Mouse (Mus musculus) CH12.LX (cell line): Measurements from ENCODE around the gene Mapk13.

Experiments
- EP300 ChIP-seq: IDR thresholded peaks from 2 replicates; pipeline ENCODE4 v1.6.1; 2011; ENCODE audit warnings: low read length, improper control_type of control experiment
- JUND ChIP-seq: conservative IDR thresholded peaks from 2 replicates; pipeline ENCODE4 v1.6.1; 2011; ENCODE audit warnings: low read depth, low read length, improper control_type of control experiment
- KAT2A ChIP-seq: IDR thresholded peaks from 2 replicates; pipeline ENCODE4 v1.6.1; 2012; ENCODE audit warnings: low read length, improper control_type of control experiment, inconsistent platforms; ENCODE audit not compliant: insufficient replicate concordance
- POLR2A ChIP-seq: IDR thresholded peaks from 2 replicates; pipeline ENCODE4 v1.6.1; 2011; ENCODE audit warnings: low read depth, mild to moderate bottlenecking, improper control_type of control experiment, low read length
- UBTF ChIP-seq: IDR thresholded peaks from 2 replicates; pipeline ENCODE4 v1.6.1; 2012; ENCODE audit warnings: low read depth, mild to moderate bottlenecking, inconsistent platforms, low read length, improper control_type of control experiment, moderate library complexity
- USF2 ChIP-seq: conservative IDR thresholded peaks from 2 replicates; pipeline ENCODE4 v1.6.1; 2011; ENCODE audit warnings: low read depth, low read length, improper control_type of control experiment
- ZMIZ1 ChIP-seq: IDR thresholded peaks from 2 replicates; pipeline ENCODE4 v1.6.1; 2012; ENCODE audit warnings: low read depth, mild to moderate bottlenecking, inconsistent platforms, low read length, improper control_type of control experiment

- TF ChIP-seq ZMIZ1 (no peak), EP300 (no peak), POLR2A (no peak), KAT2A (no peak), UBTF (no peak), JUND (no peak), USF2 (no peak)
Measured at GRCm38 (mm10) chr17:28725783-28726182, 43.3 kb upstream of the Mapk13 start, which contains the start of gene AC170998.1.
